Mouse (Mus musculus) left cerebral cortex, adult 2 months (tissue): ENCODE measurements at regions not wholly inside any gene's neighbourhood (a gene's known extent, or its start where the extent isn't known, plus 50 kb on each side); places are given as distances from the start of the nearest gene placed in this dataset.
"Not testable (repeated sequence)": the region's sequence is repeated elsewhere in the genome, so short reads cannot be mapped to it uniquely, and the experiment has no call there.

Experiments
- DNase-seq, 2 experiments: peaks; one replicate each; pipeline ENCODE4 v3.0.0; 2021 to 2022; ENCODE audit warnings: low spot score in 2 of 2, mixed read lengths in 1 of 2; ENCODE audit errors: extremely low spot score in 1 of 2
- H3K27ac ChIP-seq: fragments of 200-600 bp; 2 replicates; pipeline ENCODE4 v1.8.1; 2022
- H3K4me3 ChIP-seq: fragments of 200-600 bp; 2 replicates; pipeline ENCODE4 v1.8.1; 2022
- CTCF ChIP-seq: fragments of 200-600 bp; IDR thresholded peaks from 2 replicates; pipeline ENCODE4 v1.8.1; 2022; ENCODE audit warnings: antibody characterized with exemption, mild to moderate bottlenecking, moderate library complexity
- intact Hi-C: fragments of 180-260 bp; cut with DNase I; formaldehyde crosslinking; loops from one replicate; pipeline ENCODE4 v1.15.1; 2025

GRCm38 (mm10) chr4:153188504-153189031, 294.0 kb downstream of the Ajap1 start:
- Histone ChIP-seq H3K4me3 (no peak overlapping the region), H3K27ac (peak overlapping the region; percentile 50; the same call in 1 of the 2 replicates)
- no peak for DNase-seq
- intact Hi-C loops: loop anchor here (5.0 kb wide), 1 partner anchor 74 kb away; no protein-coding TSS in a partner anchor
- TF ChIP-seq CTCF: no peak

- TF ChIP-seq CTCF: no peak
- peak overlapping the region; percentile 50; the same call in 1 of the 2 replicates for H3K27ac ChIP-seq
- DNase-seq: no peak
- H3K4me3 ChIP-seq: no peak overlapping the region
- intact Hi-C loops: loop anchor here (5.0 kb wide), 1 partner anchor 74 kb away; no protein-coding TSS in a partner anchor
Observed at GRCm38 (mm10) chr4:153187959-153188503, 294.6 kb downstream of the Ajap1 start.

GRCm38 (mm10) chr4:153177496-153177895, 305.1 kb downstream of the Ajap1 start:
- Histone ChIP-seq H3K4me3 (no peak overlapping the region), H3K27ac (no peak overlapping the region)
- TF ChIP-seq CTCF: no peak
- intact Hi-C loops: loop anchor here (5.0 kb wide), 2 partner anchors 200 to 305 kb away; partner anchors contain the start of gene Ajap1
- no peak for DNase-seq

GRCm38 (mm10) chr4:153175660-153176059, 307.0 kb downstream of the Ajap1 start:
- H3K4me3 ChIP-seq: no peak overlapping the region
- peak; percentile 75 for TF ChIP-seq CTCF
- peak; percentile 18 to 50 for DNase-seq
- no peak overlapping the region for H3K27ac ChIP-seq
- intact Hi-C loops: loop anchor here (5.0 kb wide), 2 partner anchors 202 to 307 kb away; partner anchors contain the start of gene Ajap1

GRCm38 (mm10) chr4:153175077-153175476, 307.5 kb downstream of the Ajap1 start:
- TF ChIP-seq CTCF: no peak
- no peak overlapping the region for H3K27ac ChIP-seq
- intact Hi-C loops: loop anchor here (5.0 kb wide), 2 partner anchors 202 to 307 kb away; partner anchors contain the start of gene Ajap1
- no peak overlapping the region for H3K4me3 ChIP-seq
- no peak for DNase-seq

GRCm38 (mm10) chr4:153169991-153170390, 312.6 kb downstream of the Ajap1 start:
- no peak for TF ChIP-seq CTCF
- no peak for DNase-seq
- intact Hi-C loops: no loop called here
- no peak overlapping the region for H3K27ac ChIP-seq
- no peak overlapping the region for H3K4me3 ChIP-seq

GRCm38 (mm10) chr4:153164810-153165209, 317.8 kb downstream of the Ajap1 start:
- H3K27ac ChIP-seq: no peak overlapping the region
- DNase-seq: no peak
- TF ChIP-seq CTCF: peak; percentile 1; the same call in 1 of the 2 replicates
- intact Hi-C loops: no loop called here
- no peak overlapping the region for H3K4me3 ChIP-seq

- no peak overlapping the region for H3K27ac ChIP-seq
- intact Hi-C loops: no loop called here
- DNase-seq: no peak
- no peak overlapping the region for H3K4me3 ChIP-seq
- TF ChIP-seq CTCF: peak; percentile 33
Observed at GRCm38 (mm10) chr4:153160115-153160514, 322.5 kb downstream of the Ajap1 start.

- TF ChIP-seq CTCF: no peak
- DNase-seq: no peak
- intact Hi-C loops: no loop called here
- Histone ChIP-seq H3K4me3 (no peak overlapping the region), H3K27ac (no peak overlapping the region)
Observed at GRCm38 (mm10) chr4:153157572-153157971, 325.0 kb downstream of the Ajap1 start.

- H3K4me3 ChIP-seq, intact Hi-C loops, DNase-seq, H3K27ac ChIP-seq: not testable (repeated sequence)
Observed at GRCm38 (mm10) chr4:153152923-153153322, 329.7 kb downstream of the Ajap1 start.

- no peak for DNase-seq
- H3K27ac ChIP-seq: no peak overlapping the region
- no peak overlapping the region for H3K4me3 ChIP-seq
- no peak for TF ChIP-seq CTCF
- intact Hi-C loops: no loop called here
Observed at GRCm38 (mm10) chr4:153133147-153133546, 349.5 kb downstream of the Ajap1 start.

- DNase-seq: peak; percentile 16 to 41
- no peak for TF ChIP-seq CTCF
- intact Hi-C loops: no loop called here
- no peak overlapping the region for H3K4me3 ChIP-seq
- H3K27ac ChIP-seq: no peak overlapping the region
Observed at GRCm38 (mm10) chr4:153129345-153129744, 353.3 kb downstream of the Ajap1 start.

- no peak for TF ChIP-seq CTCF
- DNase-seq: no peak
- intact Hi-C loops: no loop called here
- H3K27ac ChIP-seq: no peak overlapping the region
- H3K4me3 ChIP-seq: no peak overlapping the region
Observed at GRCm38 (mm10) chr4:153128162-153128561, 354.4 kb downstream of the Ajap1 start.
